35 mouse cellular contexts compared by ENCODE assay signal in genomic region chr17:44404923-44405322, GRCm38 (mm10).
"Had no signal": no experiment of that assay in that cellular context is flagged by ENCODE, and none has a peak within 500 bp of the region (broad histone marks: within the 10 kb centered on the region; RNA-seq: fewer than 3 reads in every experiment).

No protein-coding gene starts in this region.

- H3K4me3 ChIP-seq: heart, embryonic 10.5 days; heart, embryonic 12.5 days; heart, embryonic 13.5 days; heart, embryonic 15.5 days; hindbrain, embryonic 10.5 days; hindbrain, embryonic 12.5 days; hindbrain, embryonic 13.5 days; hindbrain, embryonic 15.5 days; intestine, embryonic 15.5 days; kidney, embryonic 15.5 days; layer of hippocampus, adult 2 months had no signal

- H3K27ac ChIP-seq: heart, embryonic 10.5 days; heart, embryonic 13.5 days; heart, embryonic 15.5 days; hindbrain, embryonic 10.5 days; hindbrain, embryonic 12.5 days; hindbrain, embryonic 13.5 days; hindbrain, embryonic 14.5 days; hindbrain, embryonic 15.5 days; hindbrain, postnatal 0 days; intestine, embryonic 15.5 days; kidney, embryonic 15.5 days; kidney, postnatal 0 days; layer of hippocampus, adult 2 months had no signal

- ATAC-seq: hindbrain, embryonic 16.5 days; hindbrain, postnatal 0 days; inflammation-experienced regulatory T-cells, adult 6 months; intestine, embryonic 15.5 days; intestine, embryonic 16.5 days; intestine, postnatal 0 days had no signal

- H3K4me1 ChIP-seq: heart, embryonic 10.5 days; heart, embryonic 12.5 days; heart, embryonic 13.5 days; heart, embryonic 15.5 days; hindbrain, embryonic 10.5 days; hindbrain, embryonic 12.5 days; hindbrain, embryonic 13.5 days; hindbrain, embryonic 15.5 days; intestine, embryonic 15.5 days had no signal

- H3K27me3 ChIP-seq: heart, embryonic 12.5 days; heart, embryonic 13.5 days; heart, embryonic 15.5 days; intestine, embryonic 15.5 days had no signal

- H3K36me3 ChIP-seq: heart, embryonic 10.5 days; heart, embryonic 12.5 days; heart, embryonic 13.5 days; heart, embryonic 15.5 days; hindbrain, embryonic 10.5 days; hindbrain, embryonic 12.5 days; hindbrain, embryonic 13.5 days; hindbrain, embryonic 15.5 days; intestine, embryonic 15.5 days; kidney, embryonic 15.5 days had no signal

- H3K4me2 ChIP-seq: heart, embryonic 11.5 days; heart, embryonic 12.5 days; heart, embryonic 13.5 days; heart, embryonic 15.5 days; hindbrain, embryonic 12.5 days; hindbrain, embryonic 13.5 days; hindbrain, embryonic 14.5 days; hindbrain, embryonic 15.5 days; intestine, embryonic 15.5 days; kidney, embryonic 15.5 days had no signal

- H3K9ac ChIP-seq: heart, embryonic 12.5 days; heart, embryonic 13.5 days; heart, embryonic 15.5 days; hindbrain, embryonic 12.5 days; hindbrain, embryonic 13.5 days; hindbrain, embryonic 14.5 days; hindbrain, embryonic 15.5 days; intestine, embryonic 15.5 days; kidney, embryonic 15.5 days had no signal

- DNase-seq: heart, postnatal 10 days; heart, postnatal 14 days; heart, postnatal 36 days; heart, postnatal 4 days; kidney, adult 11 months; kidney, adult 18-20 months; kidney, adult 2 months; kidney, adult 8-10 months; kidney, adult 9 months; kidney, postnatal 10 days; kidney, postnatal 14 days; kidney, postnatal 25 days; kidney, postnatal 36 days; kidney, postnatal 4 days; layer of hippocampus, adult 9-11 months; layer of hippocampus, postnatal 36 days had no signal

- H3K9me3 ChIP-seq: heart, embryonic 10.5 days; heart, embryonic 12.5 days; heart, embryonic 13.5 days; heart, embryonic 15.5 days; hindbrain, embryonic 10.5 days; hindbrain, embryonic 12.5 days; hindbrain, embryonic 13.5 days; hindbrain, embryonic 15.5 days; intestine, embryonic 15.5 days; kidney, embryonic 15.5 days had no signal
